In genomic region chr6:146114731-146115302, GRCm38 (mm10) we compare ENCODE assay signal across 11 mouse cellular contexts.
DNase-seq lines count a peak whose midpoint lies in the region; ATAC-seq and TF ChIP-seq lines count a peak whose summit lies in the region.
"Had no signal": no experiment of that assay in that cellular context is flagged by ENCODE, and none has a peak within 500 bp of the region (broad histone marks: within the 10 kb centered on the region; RNA-seq: fewer than 3 reads in every experiment).

No protein-coding gene starts in this region.

- no peak for TF ChIP-seq CTCF in intestine, postnatal 0 days (IDR thresholded peaks at IDR 0.05; ENCODE audit: low read depth)

- no peak; the same call in 1 of the 2 replicates for ATAC-seq in intestine, embryonic 14.5 days (replicated peaks; ENCODE audit: low FRiP score, low TSS enrichment, low read depth)
- no peak for ATAC-seq in intestine, postnatal 0 days
- ATAC-seq in stomach, embryonic 14.5 days (ENCODE audit: insufficient number of reproducible peaks, insufficient read depth, low FRiP score, low read depth), result 0 out of 2 replicates have a peak, but pooled peaks have one; percentile 14
- ATAC-seq in liver, embryonic 11.5 days (replicated peaks; ENCODE audit: low FRiP score), result no peak

- intact Hi-C loops in heart, postnatal 25 days (cut with DNase I), result no loop called here

- WGBS in intestine, embryonic 14.5 days, result 21% methylated on average over 12 of the region's 12 CpGs
- 23% methylated on average over 12 of the region's 12 CpGs for WGBS in intestine, postnatal 0 days
- 14% methylated on average over 12 of the region's 12 CpGs for WGBS in forebrain, embryonic 10.5 days
- 47% methylated on average over 12 of the region's 12 CpGs for WGBS in limb, embryonic 10.5 days
- 15% methylated on average over 12 of the region's 12 CpGs for WGBS in stomach, embryonic 14.5 days
- WGBS in liver, embryonic 11.5 days, result 37% methylated on average over 12 of the region's 12 CpGs

- DNase-seq in intestine, embryonic 14.5 days (ENCODE audit: low spot score), result no peak
- DNase-seq in forebrain, embryonic 10.5 days (ENCODE audit: extremely low spot score, low spot score), result peak; percentile 55
- peak; percentile 29 for DNase-seq in limb, embryonic 10.5 days (ENCODE audit: low spot score)
- DNase-seq in liver, embryonic 11.5 days (ENCODE audit: low spot score), result no peak
- no peak for DNase-seq in urinary bladder, postnatal 25 days (ENCODE audit: low spot score)
- no peak for DNase-seq in heart, postnatal 25 days (ENCODE audit: low spot score)
- DNase-seq: kidney, postnatal 25 days; liver had no signal

- peak overlapping the region; percentile 13; the same call in 1 of the 2 replicates for H3K4me2 ChIP-seq in intestine, embryonic 14.5 days (ENCODE audit: low read length)
- H3K4me2 ChIP-seq in intestine, postnatal 0 days (replicated peaks; ENCODE audit: low read depth), result no peak overlapping the region
- H3K4me2 ChIP-seq in stomach, embryonic 14.5 days (replicated peaks; ENCODE audit: low read depth, low read length), result peak overlapping the region; percentile 16; the same call in 1 of the 2 replicates
- no peak overlapping the region for H3K4me2 ChIP-seq in liver, embryonic 11.5 days
- H3K4me2 ChIP-seq: heart, embryonic 15.5 days had no signal

- H3K27me3 ChIP-seq in intestine, embryonic 14.5 days (replicated peaks; ENCODE audit: control insufficient read depth, insufficient read depth, low read length), result no peaks in the 10 kb centered on the region
- H3K27me3 ChIP-seq in intestine, postnatal 0 days (replicated peaks; ENCODE audit: control insufficient read depth, insufficient read depth, low read length), result no peaks in the 10 kb centered on the region
- peaks cover 15% of the 10 kb centered on the region; the same call in 1 of the 2 replicates for H3K27me3 ChIP-seq in forebrain, embryonic 10.5 days (ENCODE audit: poor library complexity, severe bottlenecking)
- no peaks in the 10 kb centered on the region for H3K27me3 ChIP-seq in limb, embryonic 10.5 days (ENCODE audit: low read depth, poor library complexity, severe bottlenecking)
- no peaks in the 10 kb centered on the region for H3K27me3 ChIP-seq in stomach, embryonic 14.5 days (ENCODE audit: control insufficient read depth, insufficient read depth, low read length)
- H3K27me3 ChIP-seq in liver, embryonic 11.5 days (replicated peaks; ENCODE audit: control insufficient read depth, insufficient read depth, low read length), result no peaks in the 10 kb centered on the region
- H3K27me3 ChIP-seq: heart, embryonic 15.5 days had no signal

- no peaks in the 10 kb centered on the region for H3K36me3 ChIP-seq in intestine, embryonic 14.5 days (ENCODE audit: control insufficient read depth, insufficient read depth, low read length)
- H3K36me3 ChIP-seq in intestine, postnatal 0 days (ENCODE audit: control insufficient read depth, insufficient read depth), result no peaks in the 10 kb centered on the region
- no peaks in the 10 kb centered on the region for H3K36me3 ChIP-seq in forebrain, embryonic 10.5 days (replicated peaks)
- no peaks in the 10 kb centered on the region for H3K36me3 ChIP-seq in limb, embryonic 10.5 days
- H3K36me3 ChIP-seq in stomach, embryonic 14.5 days (ENCODE audit: control insufficient read depth, insufficient read depth, low read length), result no peaks in the 10 kb centered on the region
- no peaks in the 10 kb centered on the region for H3K36me3 ChIP-seq in liver, embryonic 11.5 days (ENCODE audit: control insufficient read depth, insufficient read depth, low read length)
- H3K36me3 ChIP-seq: heart, embryonic 15.5 days had no signal

- no peak overlapping the region for H3K27ac ChIP-seq in intestine, embryonic 14.5 days (ENCODE audit: low read depth)
- H3K27ac ChIP-seq in intestine, postnatal 0 days (ENCODE audit: low read depth, low read length), result no peak overlapping the region
- peak overlapping the region; percentile 86 for H3K27ac ChIP-seq in forebrain, embryonic 10.5 days
- no peak overlapping the region for H3K27ac ChIP-seq in limb, embryonic 10.5 days
- no peak overlapping the region for H3K27ac ChIP-seq in stomach, embryonic 14.5 days (ENCODE audit: low read length)
- H3K27ac ChIP-seq in liver, embryonic 11.5 days (ENCODE audit: low read depth, low read length), result no peak overlapping the region
- H3K27ac ChIP-seq: heart, embryonic 15.5 days had no signal

- H3K9me3 ChIP-seq in intestine, embryonic 14.5 days (ENCODE audit: control insufficient read depth, low read length), result no peaks in the 10 kb centered on the region
- H3K9me3 ChIP-seq in intestine, postnatal 0 days (ENCODE audit: control insufficient read depth), result no peaks in the 10 kb centered on the region
- H3K9me3 ChIP-seq in forebrain, embryonic 10.5 days, result no peaks in the 10 kb centered on the region
- H3K9me3 ChIP-seq in limb, embryonic 10.5 days (replicated peaks), result no peaks in the 10 kb centered on the region
- H3K9me3 ChIP-seq in stomach, embryonic 14.5 days (ENCODE audit: control insufficient read depth, low read depth, low read length), result no peaks in the 10 kb centered on the region
- H3K9me3 ChIP-seq in liver, embryonic 11.5 days (ENCODE audit: control insufficient read depth, low read length), result no peaks in the 10 kb centered on the region
- H3K9me3 ChIP-seq: heart, embryonic 15.5 days had no signal

- no peaks in the 10 kb centered on the region for H3K4me1 ChIP-seq in intestine, embryonic 14.5 days (replicated peaks; ENCODE audit: control insufficient read depth, insufficient read depth, low read length)
- H3K4me1 ChIP-seq in intestine, postnatal 0 days (replicated peaks; ENCODE audit: control insufficient read depth, insufficient read depth, low read length), result no peaks in the 10 kb centered on the region
- peaks cover 44% of the 10 kb centered on the region for H3K4me1 ChIP-seq in forebrain, embryonic 10.5 days
- peaks cover 17% of the 10 kb centered on the region for H3K4me1 ChIP-seq in limb, embryonic 10.5 days
- peaks cover 8% of the 10 kb centered on the region; the same call in 1 of the 2 replicates for H3K4me1 ChIP-seq in stomach, embryonic 14.5 days (ENCODE audit: control insufficient read depth, insufficient read depth, low read length)
- H3K4me1 ChIP-seq in liver, embryonic 11.5 days (replicated peaks; ENCODE audit: control insufficient read depth, insufficient read depth, low read length), result no peaks in the 10 kb centered on the region

- no peak overlapping the region for H3K9ac ChIP-seq in intestine, embryonic 14.5 days (ENCODE audit: low read length)
- H3K9ac ChIP-seq in intestine, postnatal 0 days (ENCODE audit: low read depth, low read length), result no peak overlapping the region
- H3K9ac ChIP-seq in stomach, embryonic 14.5 days (replicated peaks; ENCODE audit: low read depth, low read length), result no peak overlapping the region
- H3K9ac ChIP-seq in liver, embryonic 11.5 days (ENCODE audit: low read depth, low read length), result no peak overlapping the region
- H3K9ac ChIP-seq: heart, embryonic 15.5 days had no signal

- H3K4me3 ChIP-seq in intestine, embryonic 14.5 days (ENCODE audit: low read depth, low read length), result no peak overlapping the region
- no peak overlapping the region for H3K4me3 ChIP-seq in intestine, postnatal 0 days (ENCODE audit: low read depth, low read length)
- peak overlapping the region; percentile 28; the same call in 1 of the 2 replicates for H3K4me3 ChIP-seq in forebrain, embryonic 10.5 days
- H3K4me3 ChIP-seq in limb, embryonic 10.5 days, result no peak overlapping the region
- H3K4me3 ChIP-seq in stomach, embryonic 14.5 days (ENCODE audit: low read depth, low read length), result no peak overlapping the region
- no peak overlapping the region for H3K4me3 ChIP-seq in liver, embryonic 11.5 days (ENCODE audit: low read depth, low read length)
- H3K4me3 ChIP-seq: heart, embryonic 15.5 days had no signal

Comparison
In these comparisons a context has a peak if more than half of its experiments do, and no peak if none do; other contexts are left out.
1. H3K4me2 ChIP-seq: peak in intestine, embryonic 14.5 days (single experiment) and stomach, embryonic 14.5 days (single experiment); none in intestine, postnatal 0 days (single experiment) and liver, embryonic 11.5 days (single experiment).
2. DNase-seq: peak in forebrain, embryonic 10.5 days (single experiment) and limb, embryonic 10.5 days (single experiment); none in intestine, embryonic 14.5 days (single experiment), liver, embryonic 11.5 days (single experiment), urinary bladder, postnatal 25 days (single experiment) and heart, postnatal 25 days (single experiment).